Mouse (Mus musculus) C2C12 (cell line): ENCODE measurements at regions not wholly inside any gene's neighbourhood (a gene's known extent, or its start where the extent isn't known, plus 50 kb on each side); places are given as distances from the start of the nearest gene placed in this dataset.

Experiments used
- H3K27me3 ChIP-seq: one replicate; pipeline ENCODE4 v1.6.1; 2011; ENCODE audit not compliant: control insufficient read depth, insufficient read depth, insufficient read length
- H3K36me3 ChIP-seq: one replicate; pipeline ENCODE4 v1.6.1; 2011; ENCODE audit not compliant: control insufficient read depth, insufficient read depth
- H3K4me3 ChIP-seq: one replicate; pipeline ENCODE4 v1.5.1; 2011; ENCODE audit warnings: mild to moderate bottlenecking, control low read depth; ENCODE audit not compliant: poor library complexity, insufficient read depth, severe bottlenecking
- H3K79me2 ChIP-seq: one replicate; pipeline ENCODE4 v1.6.1; 2011; ENCODE audit not compliant: control insufficient read depth, insufficient read depth
- H3K79me3 ChIP-seq: one replicate; pipeline ENCODE4 v1.6.1; 2011; ENCODE audit warnings: low read depth, control low read depth
- H3ac ChIP-seq: one replicate; pipeline ENCODE3; 2011; ENCODE audit warnings: low read depth; ENCODE audit not compliant: control insufficient read depth, insufficient read length
- CEBPB ChIP-seq: IDR thresholded peaks from one replicate; pipeline ENCODE4 v1.6.1; 2011; ENCODE audit warnings: low read depth, mild to moderate bottlenecking, control low read depth, moderate library complexity
- CTCF ChIP-seq: IDR thresholded peaks from one replicate; pipeline ENCODE4 v1.5.1; 2011; ENCODE audit not compliant: control insufficient read depth, insufficient read depth, insufficient read length
- FOSL1 ChIP-seq: IDR thresholded peaks from one replicate; pipeline ENCODE4 v1.8.0; 2011; ENCODE audit warnings: mild to moderate bottlenecking, low read length; ENCODE audit not compliant: poor library complexity, insufficient read depth, severe bottlenecking
- MAX ChIP-seq: IDR thresholded peaks from one replicate; pipeline ENCODE4 v1.6.1; 2011; ENCODE audit warnings: mild to moderate bottlenecking, control low read depth
- MYOD1 ChIP-seq: IDR thresholded peaks from one replicate; pipeline ENCODE4 v1.6.1; 2011; ENCODE audit warnings: low read depth; ENCODE audit not compliant: control insufficient read depth, insufficient read length
- MYOG ChIP-seq: IDR thresholded peaks from one replicate; pipeline ENCODE4 v1.6.1; 2011; ENCODE audit not compliant: control insufficient read depth, insufficient read length; ENCODE audit errors: extremely low read depth
- USF1 ChIP-seq: IDR thresholded peaks from one replicate; pipeline ENCODE4 v1.6.1; 2011; ENCODE audit warnings: low read depth, mild to moderate bottlenecking, control low read depth, moderate library complexity

- Histone ChIP-seq H3K79me2 (no peaks in the 10 kb centered on the region), H3K27me3 (no peaks in the 10 kb centered on the region), H3K36me3 (no peaks in the 10 kb centered on the region), H3K79me3 (no peaks in the 10 kb centered on the region), H3ac (no peak overlapping the region), H3K4me3 (no peak overlapping the region)
- TF ChIP-seq MYOG (no peak), FOSL1 (no peak), CTCF (no peak), MYOD1 (no peak), CEBPB (no peak), USF1 (no peak), MAX (no peak)
Measured at GRCm38 (mm10) chr10:118781811-118782232, 88.2 kb downstream of the Dyrk2 start.

GRCm38 (mm10) chr10:118782646-118783045, 87.4 kb downstream of the Dyrk2 start:
- Histone ChIP-seq H3K79me2 (no peaks in the 10 kb centered on the region), H3K4me3 (no peak overlapping the region), H3K27me3 (no peaks in the 10 kb centered on the region), H3K36me3 (no peaks in the 10 kb centered on the region), H3ac (no peak overlapping the region), H3K79me3 (no peaks in the 10 kb centered on the region)
- TF ChIP-seq CEBPB: no peak
- no peak for TF ChIP-seq MYOD1
- TF ChIP-seq USF1: no peak
- no peak for TF ChIP-seq CTCF
- TF ChIP-seq MYOG: no peak
- no peak for TF ChIP-seq MAX
- no peak for TF ChIP-seq FOSL1

DNA sequence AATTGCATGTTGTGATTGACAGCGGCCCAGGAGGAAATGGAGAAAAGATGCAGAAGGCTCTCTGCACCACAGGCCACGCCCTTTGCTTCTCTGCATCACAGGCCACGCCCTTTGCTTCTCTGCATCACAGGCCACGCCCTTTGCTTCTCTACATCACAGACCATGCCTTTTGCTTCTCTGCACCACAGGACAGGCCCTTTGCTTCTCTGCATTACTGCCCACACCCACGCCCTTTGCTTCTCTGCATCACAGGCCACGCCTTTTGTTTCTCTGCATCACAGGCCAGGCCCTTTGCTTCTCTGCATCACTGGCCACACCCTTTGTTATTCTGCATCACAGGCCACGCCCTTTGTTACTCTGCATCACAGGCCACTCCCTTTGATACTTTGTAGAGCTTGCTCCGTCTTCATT, 82.7 kb downstream of the Dyrk2 start:
- Histone ChIP-seq H3ac (no peak overlapping the region), H3K27me3 (no peaks in the 10 kb centered on the region), H3K79me2 (no peaks in the 10 kb centered on the region), H3K4me3 (no peak overlapping the region), H3K36me3 (no peaks in the 10 kb centered on the region), H3K79me3 (no peaks in the 10 kb centered on the region)
- TF ChIP-seq FOSL1 (no peak), MAX (no peak), USF1 (no peak), MYOD1 (no peak), MYOG (no peak), CEBPB (no peak), CTCF (no peak)

GRCm38 (mm10) chr10:118792352-118793100, 77.5 kb downstream of the Dyrk2 start:
- H3K4me3 ChIP-seq: no peak overlapping the region
- H3K27me3 ChIP-seq: no peaks in the 10 kb centered on the region
- H3ac ChIP-seq: no peak overlapping the region
- TF ChIP-seq USF1 (no peak), MYOD1 (no peak), CTCF (no peak)
- H3K79me2 ChIP-seq: no peaks in the 10 kb centered on the region
- H3K79me3 ChIP-seq: no peaks in the 10 kb centered on the region
- H3K36me3 ChIP-seq: no peaks in the 10 kb centered on the region

GRCm38 (mm10) chr10:118793794-118794193, 76.2 kb downstream of the Dyrk2 start:
- TF ChIP-seq USF1: no peak
- TF ChIP-seq MAX: no peak
- TF ChIP-seq MYOG: no peak
- no peak for TF ChIP-seq MYOD1
- no peak for TF ChIP-seq CTCF
- no peak for TF ChIP-seq FOSL1
- no peak for TF ChIP-seq CEBPB
- no peaks in the 10 kb centered on the region for H3K79me3 ChIP-seq
- no peaks in the 10 kb centered on the region for H3K36me3 ChIP-seq
- H3K79me2 ChIP-seq: no peaks in the 10 kb centered on the region
- H3ac ChIP-seq: no peak overlapping the region
- H3K4me3 ChIP-seq: no peak overlapping the region
- H3K27me3 ChIP-seq: no peaks in the 10 kb centered on the region
